Comparison of ENCODE assay signal across 16 mouse cellular contexts in the genomic region with DNA sequence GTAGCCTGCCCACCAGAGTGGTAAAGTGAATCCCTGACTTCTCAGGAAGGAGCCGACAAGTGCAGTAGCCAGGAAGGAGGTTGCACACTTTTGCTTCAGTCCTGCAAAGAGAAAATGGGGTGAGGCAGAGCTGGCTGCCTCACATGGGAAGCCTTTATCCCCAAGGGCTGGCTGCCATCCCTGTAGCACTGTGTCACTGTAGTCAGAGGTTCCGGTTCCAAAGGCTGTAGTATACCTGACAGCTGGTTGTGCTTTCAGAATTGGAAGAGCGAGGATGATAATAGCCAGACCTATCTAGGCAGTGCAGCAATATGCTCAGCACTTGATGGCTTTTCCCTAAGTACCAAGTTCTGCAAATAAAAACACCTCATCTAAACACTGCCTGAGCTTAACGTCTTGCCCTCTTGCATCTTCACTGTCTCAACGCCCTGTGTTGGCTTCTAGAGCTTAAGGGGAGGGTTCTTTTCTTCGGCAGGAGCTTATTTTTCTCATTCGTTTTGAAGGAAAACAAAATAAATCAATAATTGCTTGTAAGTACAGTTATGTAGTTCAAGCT. TPM values are rescaled to one million over a fixed set of nuclear protein-coding genes. Genes with fewer than 3 reads are reported as not detected.
DNase-seq lines count a peak whose midpoint lies in the region; ATAC-seq lines count a peak whose summit lies in the region.
"Had no signal": no experiment of that assay in that cellular context is flagged by ENCODE, and none has a peak within 500 bp of the region (broad histone marks: within the 10 kb centered on the region; RNA-seq: fewer than 3 reads in every experiment).

No protein-coding gene starts in this region.

- H3K4me3 ChIP-seq in heart, embryonic 13.5 days, result no peak overlapping the region
- H3K4me3 ChIP-seq in lung, embryonic 16.5 days (ENCODE audit: low read length), result no peak overlapping the region
- H3K4me3 ChIP-seq in intestine, embryonic 14.5 days (ENCODE audit: low read depth, low read length), result no peak overlapping the region
- H3K4me3 ChIP-seq: embryonic facial prominence, embryonic 13.5 days; gastrocnemius, adult 2 months; hindbrain, embryonic 10.5 days; liver, embryonic 12.5 days; neural tube, embryonic 12.5 days had no signal

- peaks cover 68% of the 10 kb centered on the region for H3K4me1 ChIP-seq in heart, embryonic 13.5 days
- peaks cover 17% of the 10 kb centered on the region for H3K4me1 ChIP-seq in lung, embryonic 16.5 days (replicated peaks; ENCODE audit: control insufficient read depth, insufficient read depth, low read length)
- peaks cover 42% of the 10 kb centered on the region for H3K4me1 ChIP-seq in intestine, embryonic 14.5 days (replicated peaks; ENCODE audit: control insufficient read depth, insufficient read depth, low read length)

- H3K9me3 ChIP-seq in heart, embryonic 13.5 days, result no peaks in the 10 kb centered on the region
- H3K9me3 ChIP-seq in lung, embryonic 16.5 days (ENCODE audit: control insufficient read depth, low read length), result no peaks in the 10 kb centered on the region
- no peaks in the 10 kb centered on the region for H3K9me3 ChIP-seq in intestine, embryonic 14.5 days (ENCODE audit: control insufficient read depth, low read length)
- H3K9me3 ChIP-seq: embryonic facial prominence, embryonic 13.5 days; hindbrain, embryonic 10.5 days; liver, embryonic 12.5 days; neural tube, embryonic 12.5 days had no signal

- H3K27me3 ChIP-seq in heart, embryonic 13.5 days (replicated peaks), result no peaks in the 10 kb centered on the region
- no peaks in the 10 kb centered on the region for H3K27me3 ChIP-seq in lung, embryonic 16.5 days (ENCODE audit: control insufficient read depth, insufficient read depth, low read depth, low read length)
- no peaks in the 10 kb centered on the region for H3K27me3 ChIP-seq in intestine, embryonic 14.5 days (replicated peaks; ENCODE audit: control insufficient read depth, insufficient read depth, low read length)
- H3K27me3 ChIP-seq: embryonic facial prominence, embryonic 13.5 days; liver, embryonic 12.5 days; neural tube, embryonic 12.5 days had no signal

- WGBS in heart, embryonic 13.5 days, result 58% methylated on average over 7 of the region's 7 CpGs
- 51% methylated on average over 7 of the region's 7 CpGs for whole genome bisulfite sequencing in lung, embryonic 16.5 days
- WGBS in intestine, embryonic 14.5 days, result 53% methylated on average over 7 of the region's 7 CpGs

- ATAC-seq in heart, embryonic 13.5 days (ENCODE audit: extremely low read depth, insufficient number of reproducible peaks, low FRiP score, low TSS enrichment), result no peak
- peak; percentile 62 for ATAC-seq in lung, embryonic 16.5 days (ENCODE audit: low read depth)
- peak; percentile 73 for ATAC-seq in intestine, embryonic 14.5 days (replicated peaks; ENCODE audit: low FRiP score, low TSS enrichment, low read depth)
- ATAC-seq: forebrain, embryonic 14.5 days; liver, embryonic 12.5 days had no signal

- H3K9ac ChIP-seq in heart, embryonic 13.5 days, result no peak overlapping the region
- no peak overlapping the region for H3K9ac ChIP-seq in lung, embryonic 16.5 days (ENCODE audit: low read length)
- no peak overlapping the region for H3K9ac ChIP-seq in intestine, embryonic 14.5 days (ENCODE audit: low read length)
- H3K9ac ChIP-seq: embryonic facial prominence, embryonic 13.5 days; liver, embryonic 12.5 days; neural tube, embryonic 12.5 days had no signal

- H3K36me3 ChIP-seq in heart, embryonic 13.5 days, result no peaks in the 10 kb centered on the region
- H3K36me3 ChIP-seq in lung, embryonic 16.5 days (ENCODE audit: control insufficient read depth, insufficient read depth, low read length), result no peaks in the 10 kb centered on the region
- peaks cover 5% of the 10 kb centered on the region; the same call in 1 of the 2 replicates for H3K36me3 ChIP-seq in intestine, embryonic 14.5 days (ENCODE audit: control insufficient read depth, insufficient read depth, low read length)
- H3K36me3 ChIP-seq: hindbrain, embryonic 10.5 days; liver, embryonic 12.5 days; neural tube, embryonic 12.5 days had no signal

- H3K4me2 ChIP-seq in heart, embryonic 13.5 days, result no peak overlapping the region
- H3K4me2 ChIP-seq in lung, embryonic 16.5 days (ENCODE audit: low read depth, low read length), result no peak overlapping the region
- no peak overlapping the region for H3K4me2 ChIP-seq in intestine, embryonic 14.5 days (ENCODE audit: low read length)
- H3K4me2 ChIP-seq: embryonic facial prominence, embryonic 13.5 days; liver, embryonic 12.5 days; neural tube, embryonic 12.5 days had no signal

- H3K27ac ChIP-seq in heart, embryonic 13.5 days (replicated peaks), result peak overlapping the region; percentile 83
- H3K27ac ChIP-seq in lung, embryonic 16.5 days (ENCODE audit: low read length), result peak overlapping the region; percentile 78
- peak overlapping the region; percentile 70 for H3K27ac ChIP-seq in intestine, embryonic 14.5 days (ENCODE audit: low read depth)
- H3K27ac ChIP-seq: gastrocnemius, adult 2 months; hindbrain, embryonic 10.5 days; liver, embryonic 12.5 days; neural tube, embryonic 12.5 days had no signal

- DNase-seq in heart, adult 8-10 months (ENCODE audit: low spot score), result no peak
- DNase-seq in lung, postnatal 25 days (ENCODE audit: low spot score), result no peak
- no peak for DNase-seq in intestine, embryonic 14.5 days (ENCODE audit: low spot score)
- no peak for DNase-seq in adrenal gland, postnatal 36 days
- no peak for DNase-seq in retina, postnatal 1 day
- DNase-seq: adrenal gland, postnatal 25 days; gastrocnemius, adult 2 months; kidney, adult 11 months; thymus, adult 18-20 months had no signal

RNA-seq across cellular contexts. Expression of a gene that starts 20.3 kb away (rescaled TPM):
- polyA plus RNA-seq in heart, embryonic 13.5 days (2015; fragmentation: Nextera tagmentation; extraction: Ambion mirVana), result 5.4 and 6.3 TPM in 2 replicates
- total RNA-seq in heart, adult 8-10 months (2022), result 1 to 10 TPM; 4.2 to 8.8 (median 5.5) TPM
- polyA plus RNA-seq in lung, embryonic 16.5 days (2015; fragmentation: Nextera tagmentation; extraction: Ambion mirVana), result 13.6 and 14.0 TPM in 2 replicates
- 24.8 and 24.9 TPM in 2 replicates for polyA plus RNA-seq in intestine, embryonic 14.5 days (2014; fragmentation: Nextera tagmentation; extraction: Ambion mirVana)
- total RNA-seq in adrenal gland, postnatal 36 days (2021), result 10 to 100 TPM; 16.0 to 23.2 TPM
